Mouse (Mus musculus) neural tube, embryonic 10.5 days (tissue): ENCODE measurements around the gene Rnaset2a.
"Not testable (repeated sequence)": the region's sequence is repeated elsewhere in the genome, so short reads cannot be mapped to it uniquely, and the experiment has no call there.

Source experiments
- DNase-seq: peaks from one replicate; pipeline ENCODE4 v3.0.0-alpha.2; 2017; ENCODE audit warnings: low spot score; ENCODE audit errors: extremely low spot score

Rnaset2a gene

DNA sequence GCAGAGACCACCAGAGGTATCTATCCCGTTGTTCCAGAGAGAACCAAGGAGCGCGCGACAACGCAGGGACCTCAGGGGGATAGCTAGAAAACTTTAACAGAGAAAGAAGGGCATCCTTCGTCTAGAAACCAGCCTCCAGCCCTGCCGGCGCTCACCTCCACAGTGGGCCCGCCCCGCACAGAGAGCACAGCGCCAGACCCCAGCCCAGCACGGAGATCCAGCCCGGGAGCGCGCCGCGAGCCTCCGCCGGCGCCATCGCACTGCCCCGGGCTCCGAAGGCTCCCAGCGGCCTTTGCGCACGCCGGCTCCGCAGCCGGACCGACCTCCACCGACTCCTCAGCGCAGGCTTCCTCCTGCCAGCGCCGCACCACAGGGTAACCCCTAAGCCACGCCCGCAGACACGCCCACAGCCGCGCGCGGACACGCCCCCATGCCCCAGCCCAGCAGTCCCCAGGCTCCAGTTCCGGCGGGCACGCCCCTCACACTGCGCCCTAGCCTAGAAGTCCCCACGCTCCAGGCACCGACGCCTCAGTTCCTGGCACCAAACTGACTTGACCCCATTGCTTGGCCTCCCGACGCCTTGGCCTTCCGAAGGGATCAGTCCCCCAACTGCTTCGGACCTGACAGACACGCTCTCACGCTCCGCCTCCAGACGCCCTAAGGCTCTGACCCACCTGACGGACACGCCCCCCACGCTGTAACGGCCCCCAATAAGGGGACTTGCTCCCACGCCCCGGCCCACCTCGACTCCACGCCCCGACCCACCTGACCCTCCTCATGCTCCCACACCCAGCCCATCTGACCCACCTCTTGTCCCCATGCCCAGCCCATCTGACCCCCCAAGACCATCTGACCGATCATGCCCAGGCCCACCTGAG is at the start of gene Rnaset2a, which contains the start of gene Gm49673:
TSS of gene Rnaset2a (minus strand) at position 659 of the 878 bp plus-strand sequence.
TSS of gene Gm49673 (minus strand) at position 350 of the 878 bp plus-strand sequence.
- DNase-seq = peak; percentile 51

DNA sequence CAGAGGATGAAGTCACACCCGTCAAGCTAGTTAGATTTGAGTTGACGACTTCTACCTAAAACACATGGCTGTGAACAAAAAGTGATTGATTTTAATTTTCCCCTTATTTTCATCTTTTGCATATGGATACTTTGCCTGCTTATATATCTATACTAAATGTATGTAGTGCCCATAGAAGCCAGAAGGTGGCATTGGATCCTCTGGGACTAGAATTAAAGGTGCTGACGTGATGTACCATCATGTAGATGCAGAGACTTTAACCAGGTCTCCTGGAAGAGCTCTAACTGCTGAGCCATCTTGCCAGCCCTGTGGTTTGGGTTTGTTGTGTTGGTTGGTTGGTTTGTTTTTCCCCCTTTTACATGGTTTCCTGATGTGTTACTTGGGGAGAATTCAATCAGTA is 49.8 kb upstream of the Rnaset2a start:
- no peak for DNase-seq

DNA sequence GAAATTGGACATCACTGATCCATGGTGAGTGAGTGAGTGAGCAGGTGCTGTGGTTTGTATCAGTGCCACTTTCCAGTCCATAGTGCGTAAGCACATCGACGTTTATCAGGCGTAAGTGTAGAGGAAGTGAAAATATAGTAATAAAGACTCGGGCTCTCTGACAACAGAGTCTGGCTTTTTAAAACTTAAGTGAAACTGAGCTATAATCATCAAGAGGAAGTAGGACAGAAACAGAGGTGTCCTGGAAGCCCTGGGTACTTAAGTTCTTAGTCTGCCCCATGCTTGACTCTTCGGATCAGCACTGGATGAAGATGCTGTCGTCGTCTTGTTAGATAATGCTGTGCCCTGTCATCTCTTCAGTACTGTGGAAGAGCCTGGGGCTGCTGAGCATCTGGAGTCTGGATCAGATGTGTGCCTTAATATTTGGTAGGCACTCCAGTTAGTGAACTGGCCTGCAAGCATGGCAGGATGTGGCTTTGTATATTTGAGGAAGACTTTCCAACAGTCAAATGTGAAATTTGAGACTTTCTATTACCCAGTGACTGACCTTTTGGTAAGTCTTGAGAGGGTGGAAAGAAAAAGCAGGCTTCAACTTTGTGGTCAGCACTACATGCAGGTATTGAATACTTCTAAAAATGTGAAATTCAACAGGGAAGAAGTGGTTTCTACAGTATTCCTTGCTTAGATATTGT is 47.9 kb upstream of the Rnaset2a start:
- no peak for DNase-seq

DNA sequence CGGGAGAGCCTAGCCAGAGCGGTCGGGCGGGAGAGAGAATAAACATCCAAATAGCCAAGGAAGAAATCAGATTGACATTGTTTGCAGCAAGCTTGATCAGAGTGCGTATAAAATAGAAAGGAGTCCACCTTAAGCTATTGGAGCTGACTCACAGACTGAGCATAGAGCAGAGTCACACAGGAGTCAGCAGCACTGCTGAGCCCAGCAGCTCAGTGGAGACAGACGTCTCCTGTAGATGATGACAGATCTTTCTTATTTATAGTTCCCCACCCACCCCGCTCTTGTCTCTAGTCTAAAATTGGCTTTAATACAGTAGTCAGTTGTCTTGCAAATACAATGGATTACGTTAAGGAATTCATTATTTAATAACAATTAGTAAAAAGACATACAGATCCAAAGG is 45.8 kb upstream of the Rnaset2a start:
- DNase-seq = no peak

DNA sequence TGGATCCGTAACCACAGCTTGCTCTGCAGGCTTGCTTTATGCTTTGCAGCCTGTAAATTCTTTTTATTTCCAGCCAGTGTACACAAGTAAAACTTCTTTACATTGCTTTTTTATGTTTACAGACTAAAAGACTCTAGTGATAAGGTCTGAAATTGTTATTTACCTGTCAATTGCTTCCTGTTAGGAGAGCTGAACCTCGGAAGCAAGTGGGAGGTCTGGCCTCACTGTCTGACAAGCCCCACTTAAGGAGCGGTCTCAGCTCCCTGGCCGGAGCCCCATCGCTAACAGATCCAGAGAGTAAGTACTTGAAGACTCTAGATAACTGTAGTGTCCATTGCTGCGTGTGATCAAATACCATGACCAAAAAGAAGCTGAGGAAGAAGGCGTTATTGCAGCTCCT is 36.3 kb upstream of the Rnaset2a start:
- no peak for DNase-seq

DNA sequence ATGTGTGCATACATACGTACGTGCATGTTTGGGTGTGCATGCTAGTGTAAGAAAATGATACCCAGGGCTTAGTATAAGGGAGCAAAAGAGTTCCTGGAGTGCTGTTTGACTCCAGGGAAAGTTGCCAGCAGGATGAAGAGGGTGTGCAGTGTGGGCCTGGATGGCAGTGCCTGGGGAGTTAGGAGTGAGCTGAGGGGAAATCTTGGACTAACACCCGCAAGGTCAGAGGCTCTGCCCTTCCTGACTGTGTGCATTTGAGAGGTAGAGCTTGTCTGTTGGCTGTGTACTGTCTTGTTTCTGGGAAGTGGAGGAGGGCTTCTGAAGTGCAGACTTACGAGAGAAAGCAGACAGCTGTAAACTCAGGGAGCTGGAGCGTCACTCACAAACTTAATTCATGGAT is 35.9 kb upstream of the Rnaset2a start:
- no peak for DNase-seq

DNA sequence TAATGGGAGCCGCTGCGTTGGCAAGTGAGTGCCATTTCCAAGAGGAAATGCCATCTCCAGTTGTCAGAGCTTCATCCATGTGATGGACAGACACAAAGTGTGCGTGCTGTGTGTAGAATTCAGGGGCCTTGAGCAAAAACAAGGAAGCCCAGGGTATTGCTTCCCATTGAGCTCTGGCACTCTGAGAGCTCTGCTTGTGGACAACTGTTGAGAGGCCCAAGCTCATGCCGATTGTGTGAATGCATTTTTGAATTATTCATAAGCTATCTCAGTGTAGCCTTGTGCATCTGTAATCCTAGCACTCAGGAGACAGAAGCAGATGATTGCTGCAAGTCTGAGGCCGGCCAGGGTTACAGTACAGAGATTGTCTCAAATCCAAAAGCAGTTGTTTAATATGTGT is 29.2 kb upstream of the Rnaset2a start:
- DNase-seq = no peak

DNA sequence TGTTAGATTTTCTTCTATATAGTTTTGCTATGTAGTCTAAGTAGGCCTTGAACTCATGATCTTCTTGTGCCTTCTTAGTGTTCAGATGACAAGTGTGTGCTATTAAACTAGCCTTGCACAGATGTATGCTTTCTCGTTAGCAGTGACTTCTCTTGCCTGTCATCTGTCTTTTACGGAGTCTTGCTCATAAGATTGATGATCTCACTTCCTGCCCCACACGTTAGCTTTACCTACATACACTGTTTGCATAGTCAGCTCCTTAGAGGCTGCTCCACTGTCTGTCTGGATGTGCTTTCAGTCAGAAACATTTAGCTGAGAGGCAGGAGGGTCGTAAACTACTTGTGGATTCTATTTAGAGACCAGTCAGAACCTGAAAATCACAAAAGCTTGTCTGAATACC is 23.2 kb upstream of the Rnaset2a start:
- no peak for DNase-seq

DNA sequence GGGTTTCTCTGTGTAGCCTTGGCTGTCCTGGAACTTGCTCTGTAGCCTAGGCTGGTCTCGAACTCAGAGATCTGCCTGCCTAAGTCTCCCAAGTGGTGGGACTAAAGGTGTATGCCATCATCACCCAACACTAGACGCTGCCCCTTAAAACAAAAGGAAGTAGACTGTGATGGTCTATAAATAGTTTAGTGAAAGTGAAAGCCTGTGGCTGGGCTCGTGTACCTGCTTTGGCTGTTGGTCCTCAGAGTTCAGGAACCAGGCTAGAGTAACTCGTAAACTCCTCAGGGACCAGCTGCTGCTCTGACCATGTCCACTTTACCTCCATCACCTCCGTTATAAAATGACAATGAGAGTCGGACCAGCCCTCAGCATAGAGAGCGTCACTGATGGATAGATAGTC is 22.4 kb upstream of the Rnaset2a start:
- no peak for DNase-seq

DNA sequence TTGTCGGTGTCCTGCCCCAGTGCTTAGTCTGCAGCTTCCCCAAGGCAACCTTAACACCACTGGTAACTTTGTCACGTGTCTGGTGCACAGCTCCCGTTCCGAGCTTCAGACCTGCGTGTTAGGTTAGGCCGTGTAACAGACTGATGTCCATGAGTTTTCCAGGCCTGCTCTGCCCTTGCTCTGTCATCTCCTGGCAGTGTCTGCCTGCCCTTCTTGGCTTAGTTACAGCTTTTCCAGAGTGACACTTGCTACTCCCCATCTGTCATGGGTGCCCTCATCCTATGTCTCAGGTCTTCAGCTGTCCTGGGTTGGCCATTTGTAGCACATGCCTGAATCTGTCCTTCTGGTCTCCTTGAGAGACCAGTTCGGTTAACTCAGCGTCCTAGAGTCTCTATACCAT is 19.5 kb upstream of the Rnaset2a start:
- DNase-seq = not testable (repeated sequence)

DNA sequence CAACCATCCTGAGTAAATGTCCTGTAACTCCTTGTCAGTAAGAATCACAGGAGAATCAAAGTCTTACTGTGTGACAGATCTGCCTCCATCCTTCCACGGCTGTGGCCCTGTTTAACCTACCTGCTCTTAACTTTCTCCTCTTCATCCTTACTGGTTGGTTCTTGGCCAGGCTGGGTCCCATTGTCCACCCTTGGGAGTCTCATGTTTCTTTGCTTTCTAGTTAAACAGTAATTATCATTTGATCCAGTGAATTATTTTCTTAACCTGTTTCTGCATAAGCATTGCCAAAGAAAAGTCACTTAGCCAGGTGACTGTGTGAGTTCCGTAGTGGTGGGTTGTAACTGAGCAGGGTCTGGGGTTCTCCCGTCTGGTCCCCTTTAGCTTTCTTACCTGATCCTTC is 18.6 kb upstream of the Rnaset2a start:
- not testable (repeated sequence) for DNase-seq

DNA sequence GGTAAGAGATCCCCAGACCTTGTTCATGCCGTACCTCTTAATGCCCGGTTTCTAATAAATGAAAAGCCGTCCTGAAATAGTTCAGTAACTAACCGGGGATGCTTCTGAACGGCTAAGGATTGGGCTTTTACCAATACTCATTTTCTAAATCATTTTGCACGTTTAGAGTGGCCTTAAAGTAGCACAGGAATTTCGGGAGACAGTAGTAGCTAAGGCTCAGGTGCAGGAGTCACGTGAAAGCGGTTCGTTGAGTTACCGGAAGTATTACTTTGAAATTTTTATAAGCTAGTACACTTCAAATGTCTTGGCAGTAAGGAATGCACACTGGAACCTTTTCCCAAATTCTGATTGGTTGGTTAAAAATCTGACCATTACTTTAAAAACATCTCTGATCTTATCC is 18.1 kb upstream of the Rnaset2a start:
- DNase-seq = not testable (repeated sequence)

DNA sequence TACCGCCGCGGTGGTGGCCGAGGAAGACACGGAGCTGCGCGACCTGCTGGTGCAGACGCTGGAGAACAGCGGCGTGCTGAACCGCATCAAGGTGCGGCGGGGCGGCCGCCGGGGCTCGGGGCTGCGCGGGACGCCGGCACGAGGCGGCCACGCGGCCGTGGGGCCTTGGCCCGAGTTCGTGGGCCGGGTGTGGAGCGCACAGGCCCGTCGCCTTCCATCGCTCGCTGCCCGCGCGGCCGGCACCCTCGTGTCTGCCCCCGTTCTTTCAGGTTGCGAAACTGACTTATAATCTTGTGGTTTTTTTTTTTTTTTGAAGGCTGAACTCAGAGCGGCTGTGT is 17.7 kb upstream of the Rnaset2a start:
- peak; percentile 20 for DNase-seq

DNA sequence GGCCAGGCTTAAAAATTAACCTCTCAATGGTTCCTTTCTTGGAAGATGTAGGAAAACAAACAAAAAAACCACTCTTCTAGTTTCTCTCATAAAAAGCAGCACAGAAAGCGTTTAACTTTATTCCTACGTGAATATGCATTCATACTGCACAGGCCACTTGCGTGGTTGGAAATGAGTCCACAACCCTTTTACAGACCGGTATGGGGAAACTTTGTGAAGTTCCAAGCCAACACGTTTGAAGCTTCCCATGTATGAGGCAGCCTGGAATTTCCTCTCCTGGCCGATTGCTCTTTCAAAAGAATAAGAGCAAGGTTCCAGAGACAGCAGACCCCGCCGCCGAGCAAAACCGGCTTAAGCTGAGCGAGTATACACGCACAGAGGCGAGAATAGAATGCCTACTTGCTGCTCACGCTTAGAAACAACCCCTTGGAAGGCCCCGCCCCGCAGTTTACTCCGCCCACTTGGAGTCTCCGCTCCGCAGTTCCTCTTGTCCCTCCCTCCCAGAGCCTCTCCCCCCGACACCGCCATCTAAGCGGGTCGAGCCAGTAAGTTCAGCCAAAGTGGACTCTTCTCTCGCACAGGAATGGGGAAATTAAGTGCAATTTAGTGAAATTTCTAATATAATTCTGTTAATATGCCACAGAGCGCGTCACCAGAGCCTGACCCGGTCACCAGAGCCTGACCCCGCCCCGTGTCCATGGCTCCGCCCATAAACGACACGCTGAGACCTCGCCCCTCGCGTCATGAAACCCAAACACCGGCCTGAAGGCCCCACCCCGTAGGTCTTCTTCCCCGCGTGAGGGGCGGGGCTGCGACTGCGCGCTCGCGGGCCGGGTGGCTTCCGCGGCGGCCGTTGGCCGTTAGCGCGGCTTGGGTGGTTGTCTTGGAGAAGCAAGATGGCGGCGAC is 17.1 kb upstream of the Rnaset2a start, which contains the start of gene Fgfr1op:
TSS of gene Fgfr1op (plus strand) at position 801 of the 907 bp plus-strand sequence.
- DNase-seq = not testable (repeated sequence)

DNA sequence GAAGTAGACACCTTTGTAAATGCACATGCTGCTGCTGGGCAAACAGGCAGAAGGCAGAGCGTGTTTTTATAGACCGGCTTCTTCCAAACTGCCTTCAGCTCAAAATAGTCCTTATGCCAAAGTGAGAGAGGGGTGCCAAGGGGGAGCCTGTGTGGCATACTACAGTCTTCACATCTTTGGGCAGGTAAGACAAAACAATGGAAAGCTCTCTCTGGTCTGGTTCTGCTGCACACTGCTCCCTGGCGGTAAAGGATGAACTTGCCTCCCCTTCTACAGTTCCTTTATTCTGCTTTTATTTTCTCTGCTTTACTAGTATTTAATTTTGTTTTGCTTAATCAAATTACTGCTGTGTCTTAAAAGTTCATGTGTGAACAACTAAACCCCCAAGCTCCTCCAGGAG is 13.1 kb upstream of the Rnaset2a start:
- not testable (repeated sequence) for DNase-seq

DNA sequence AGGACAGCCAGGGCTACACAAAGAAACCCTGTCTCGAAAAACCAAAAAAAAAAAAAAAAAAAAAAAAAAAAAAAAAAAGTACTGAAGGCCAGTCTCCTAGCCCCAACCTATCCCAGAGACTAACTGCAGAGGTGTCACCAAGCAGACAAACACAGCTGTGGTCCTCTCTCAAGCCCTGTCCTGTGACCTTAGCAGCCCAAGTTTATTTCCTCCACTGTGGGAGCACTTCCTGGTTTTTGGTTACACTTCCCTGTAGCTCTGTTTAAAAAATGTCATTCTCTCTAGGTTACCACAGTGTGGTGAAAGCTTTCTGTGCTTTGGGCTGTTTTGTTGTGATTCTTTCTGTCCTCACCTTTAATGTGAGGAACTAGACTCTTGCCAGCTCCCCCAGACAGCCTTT is 10.7 kb upstream of the Rnaset2a start:
- DNase-seq = not testable (repeated sequence)

DNA sequence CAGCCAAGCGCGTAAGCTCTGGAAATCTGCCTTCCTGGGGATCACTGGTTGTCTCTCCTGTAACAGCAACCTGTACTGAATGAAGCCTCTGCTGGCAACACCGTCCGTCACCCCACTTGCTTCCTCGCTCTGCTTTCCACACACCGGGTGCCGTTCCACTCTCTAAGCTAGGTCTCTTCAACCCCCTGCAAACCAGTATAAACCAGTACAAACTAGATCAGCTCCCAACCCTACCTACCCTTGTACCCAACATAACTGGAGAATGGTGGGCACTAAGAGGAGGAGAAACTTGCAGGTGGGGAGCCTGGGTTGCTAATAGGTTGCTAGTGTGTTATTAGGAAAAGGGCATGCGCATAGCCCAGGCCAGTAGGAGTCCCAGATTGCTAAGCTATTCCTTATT is 8.1 kb upstream of the Rnaset2a start:
- DNase-seq = not testable (repeated sequence)

DNA sequence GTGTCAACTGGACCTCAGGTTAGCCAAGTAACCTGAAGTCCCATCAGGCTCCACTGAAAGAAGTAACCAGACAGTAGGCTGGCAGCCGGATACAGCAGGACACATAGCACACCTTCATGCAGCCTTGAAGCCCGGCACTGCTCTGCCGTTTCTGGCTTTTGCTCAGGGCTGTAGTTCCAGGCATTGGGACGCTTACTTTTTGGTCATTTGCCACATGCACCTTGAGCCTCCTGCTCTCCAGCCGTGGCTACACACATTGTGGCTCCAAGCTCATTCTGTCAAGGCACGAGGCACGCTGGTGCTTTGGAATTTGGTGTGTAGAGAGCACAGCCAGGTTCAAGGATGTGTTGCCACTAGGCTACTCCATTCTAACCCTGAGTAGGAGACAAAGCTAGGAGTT is 7.1 kb upstream of the Rnaset2a start:
- not testable (repeated sequence) for DNase-seq

DNA sequence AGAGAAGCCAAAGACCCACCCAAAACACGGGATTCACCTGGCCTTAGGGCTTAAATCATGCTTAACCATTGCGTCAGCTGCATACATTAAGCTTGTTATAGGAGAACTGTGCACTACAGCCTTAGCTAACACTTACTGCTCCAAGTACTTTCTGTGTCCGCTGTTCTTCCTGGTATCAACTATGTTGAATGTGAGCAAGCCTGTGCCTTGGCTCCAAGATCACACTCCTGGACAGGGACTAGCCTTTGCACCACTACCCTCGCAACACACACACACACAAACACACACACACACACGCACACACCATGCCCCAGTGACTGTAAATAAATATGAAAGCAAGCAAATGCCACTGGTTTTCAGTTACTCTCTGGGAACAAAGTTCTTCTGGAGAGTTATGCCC is 966 bp downstream of the Rnaset2a start:
- DNase-seq = peak; percentile 17

DNA sequence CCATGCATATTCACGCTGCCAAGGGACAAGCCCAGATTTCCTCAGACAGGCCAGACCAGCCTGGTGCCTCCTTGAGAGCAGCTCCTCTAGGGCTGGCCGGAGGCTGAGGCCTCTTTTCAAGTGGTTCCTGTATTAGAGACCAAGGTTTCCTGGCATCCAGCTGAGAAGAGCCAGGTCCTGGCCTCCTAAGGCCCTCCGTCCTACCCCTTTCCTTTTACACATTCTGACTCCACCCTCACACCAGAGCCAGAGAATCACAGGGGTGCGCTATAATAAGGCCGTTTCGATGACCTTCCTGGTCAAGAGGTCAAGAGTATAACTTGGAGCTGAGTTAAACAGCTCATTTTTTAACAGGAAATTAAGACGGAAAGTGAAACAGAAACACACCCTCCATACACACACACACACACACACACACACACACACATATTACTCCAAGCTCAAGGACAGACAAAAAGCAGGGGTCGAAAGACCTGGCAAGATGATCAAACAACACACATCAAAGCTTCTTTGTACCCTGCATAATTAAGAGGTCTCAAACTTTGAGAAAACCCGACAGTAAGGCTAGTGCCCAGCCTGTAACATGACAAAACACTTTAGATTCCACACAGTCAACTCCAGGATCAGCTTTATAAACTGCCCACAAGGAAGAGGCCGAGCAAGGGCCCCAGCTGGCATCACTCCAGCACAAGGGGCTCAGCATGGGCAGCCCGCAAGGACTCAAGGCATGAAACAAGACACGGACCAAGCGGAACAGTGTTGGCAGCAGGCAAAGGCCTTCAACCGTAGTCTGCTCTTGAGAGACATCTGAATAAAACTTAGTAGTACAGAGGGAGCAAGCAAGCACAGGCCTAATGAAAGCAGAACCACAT is 3.9 kb downstream of the Rnaset2a start:
- not testable (repeated sequence) for DNase-seq
